Mouse (Mus musculus) G1E (cell line): ENCODE results near the gene Acbd6. TPM values are rescaled to one million over a fixed set of nuclear protein-coding genes. Genes with fewer than 3 reads are reported as not detected.

Experiments used
- ATAC-seq: 2 replicates; pipeline ENCODE4 v1.8.0; 2016; ENCODE audit warnings: mild to moderate bottlenecking; ENCODE audit not compliant: insufficient number of reproducible peaks, poor library complexity, low FRiP score, severe bottlenecking; ENCODE audit errors: extremely low read depth
- DNase-seq: peaks from one replicate; pipeline ENCODE4 v3.0.0; 2012; ENCODE audit warnings: low spot score
- H3K27me3 ChIP-seq: 2 replicates; pipeline ENCODE4 v1.6.1; 2012; ENCODE audit warnings: mild to moderate bottlenecking, low read length, inconsistent platforms; ENCODE audit not compliant: insufficient read depth
- H3K36me3 ChIP-seq: replicated peaks from 2 replicates; pipeline ENCODE3; 2012; ENCODE audit warnings: mild to moderate bottlenecking, inconsistent platforms
- H3K4me1 ChIP-seq: 2 replicates; pipeline ENCODE4 v1.6.1; 2012; ENCODE audit warnings: low read depth, low read length, inconsistent platforms, mixed read lengths; ENCODE audit not compliant: insufficient read depth
- H3K4me3 ChIP-seq: 2 replicates; pipeline ENCODE4 v1.5.1; 2012; ENCODE audit warnings: low read depth, mild to moderate bottlenecking, inconsistent platforms, low read length, moderate library complexity, mixed read lengths
- H3K9me3 ChIP-seq: replicated peaks from 2 replicates; pipeline ENCODE4 v1.6.1; 2012; ENCODE audit warnings: inconsistent platforms
- CTCF ChIP-seq: IDR thresholded peaks from 2 replicates; pipeline ENCODE4 v1.5.1; 2012; ENCODE audit warnings: low read depth, low read length, inconsistent platforms, mixed read lengths
- GATA1 ChIP-seq: IDR thresholded peaks from 2 replicates; pipeline ENCODE4 v1.6.1; 2012; ENCODE audit warnings: borderline replicate concordance, low read length, inconsistent platforms, mixed read lengths
- GATA2 ChIP-seq: IDR thresholded peaks from 2 replicates; pipeline ENCODE4 v1.6.1; 2012; ENCODE audit warnings: low read depth, low read length, inconsistent platforms, borderline replicate concordance
- POLR2AphosphoS5 ChIP-seq: IDR thresholded peaks from 2 replicates; pipeline ENCODE4 v1.6.1; 2012; ENCODE audit warnings: low read depth, low read length, inconsistent platforms; ENCODE audit not compliant: insufficient replicate concordance
- TAL1 ChIP-seq: conservative IDR thresholded peaks from 2 replicates; pipeline ENCODE4 v1.6.1; 2012; ENCODE audit warnings: low read depth, low read length, inconsistent platforms, mixed read lengths
- polyA plus RNA-seq: library from polyadenylated mRNA; stranded (reverse); fragments of >175 nt; gene quantifications from 2 replicates; pipeline ENCODE4 v1.2.3, GENCODE M21; 2012
- total RNA-seq, 2 experiments: library from RNA; stranded (forward) in 1 of 2; stranded (reverse) in 1 of 2; fragments of 200-1000 nt in 1 of 2; fragments of >200 nt in 1 of 2; fragmentation: Nextera tagmentation in 1 of 2; gene quantifications; 2 replicates each; pipeline ENCODE4 v1.2.3; 2014 to 2017

Acbd6 gene
- total and polyA plus RNA-seq, 3 experiments, result 47.0 to 445 (median 86.7) TPM

DNA sequence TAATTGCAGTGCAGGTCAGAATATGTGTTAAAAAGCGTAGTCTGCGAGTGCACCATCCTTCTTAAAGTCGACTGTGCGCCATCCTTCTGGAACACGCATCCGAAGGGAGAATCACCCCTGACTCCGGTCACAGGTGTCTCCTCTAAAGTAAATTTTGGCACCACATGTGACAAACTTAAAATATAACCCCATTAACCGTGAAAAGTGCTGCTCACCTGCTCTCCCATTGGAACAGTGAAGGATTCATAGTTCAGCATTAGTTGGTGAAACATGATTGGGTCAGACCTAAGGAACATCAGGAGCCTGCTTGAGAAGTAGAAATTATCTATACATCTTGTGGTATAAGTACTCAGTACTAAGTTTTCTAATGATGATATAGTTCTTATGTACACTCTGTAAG lies 65.3 kb downstream of the Acbd6 start:
- ATAC-seq (no peak), DNase-seq (no peak)
- H3K9me3 ChIP-seq, result no peaks in the 10 kb centered on the region
- no peak overlapping the region for H3K4me3 ChIP-seq
- no peaks in the 10 kb centered on the region for H3K27me3 ChIP-seq
- H3K4me1 ChIP-seq, result no peaks in the 10 kb centered on the region
- TF ChIP-seq TAL1 (no peak), CTCF (no peak), GATA2 (no peak), GATA1 (no peak), POLR2AphosphoS5 (no peak)
- peaks cover 61% of the 10 kb centered on the region for H3K36me3 ChIP-seq

DNA sequence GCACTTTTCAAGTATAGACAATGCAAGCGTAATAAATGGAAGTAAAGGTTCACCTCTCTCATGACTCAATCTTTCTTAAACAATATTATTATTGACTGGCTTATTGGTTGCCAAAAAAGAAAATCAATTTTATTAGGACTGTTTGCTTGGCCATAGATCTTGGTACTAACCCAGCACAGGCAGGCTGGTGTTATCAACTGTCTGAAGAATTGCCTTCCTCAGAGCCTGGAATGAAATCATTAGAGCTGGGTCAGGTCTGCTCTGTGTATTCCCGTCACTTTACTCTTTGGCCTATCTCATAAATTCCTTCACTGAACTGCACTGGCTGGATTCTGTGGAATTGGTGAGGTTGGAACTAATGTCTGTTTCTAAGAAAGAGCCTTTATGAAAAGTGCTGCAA lies 69.8 kb downstream of the Acbd6 start:
- Histone ChIP-seq H3K27me3 (no peaks in the 10 kb centered on the region), H3K4me3 (no peak overlapping the region), H3K36me3 (peaks cover 54% of the 10 kb centered on the region), H3K9me3 (no peaks in the 10 kb centered on the region), H3K4me1 (no peaks in the 10 kb centered on the region)
- DNase-seq, result no peak
- TF ChIP-seq CTCF, result no peak
- no peak for TF ChIP-seq GATA1
- no peak for TF ChIP-seq POLR2AphosphoS5
- TF ChIP-seq GATA2, result no peak
- no peak for TF ChIP-seq TAL1
- no peak for ATAC-seq

DNA sequence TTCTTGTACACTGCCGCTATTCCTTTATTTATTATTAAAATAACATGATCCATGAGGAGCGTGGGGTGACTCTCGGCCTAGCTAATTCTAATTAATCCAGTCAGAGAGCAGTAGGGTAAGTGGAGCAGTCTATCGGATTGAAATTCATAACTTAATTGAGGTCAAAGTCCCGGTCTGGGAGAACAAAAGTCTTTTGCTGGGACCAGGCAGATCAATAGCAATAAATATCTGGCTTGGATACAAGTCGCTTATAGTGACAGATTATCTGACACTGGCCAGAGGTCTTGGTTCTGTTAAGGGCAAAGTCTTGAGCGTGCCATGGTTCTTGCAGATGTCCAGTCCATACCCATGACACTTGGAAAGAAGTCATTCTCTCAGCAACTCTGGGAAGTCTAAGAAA lies 78.7 kb downstream of the Acbd6 start:
- DNase-seq, result no peak
- peaks cover 22% of the 10 kb centered on the region for H3K36me3 ChIP-seq
- no peak for ATAC-seq
- H3K4me3 ChIP-seq, result no peak overlapping the region
- no peaks in the 10 kb centered on the region for H3K4me1 ChIP-seq
- TF ChIP-seq GATA1, result no peak
- no peak for TF ChIP-seq CTCF
- no peak for TF ChIP-seq GATA2
- no peaks in the 10 kb centered on the region for H3K27me3 ChIP-seq
- no peaks in the 10 kb centered on the region for H3K9me3 ChIP-seq

DNA sequence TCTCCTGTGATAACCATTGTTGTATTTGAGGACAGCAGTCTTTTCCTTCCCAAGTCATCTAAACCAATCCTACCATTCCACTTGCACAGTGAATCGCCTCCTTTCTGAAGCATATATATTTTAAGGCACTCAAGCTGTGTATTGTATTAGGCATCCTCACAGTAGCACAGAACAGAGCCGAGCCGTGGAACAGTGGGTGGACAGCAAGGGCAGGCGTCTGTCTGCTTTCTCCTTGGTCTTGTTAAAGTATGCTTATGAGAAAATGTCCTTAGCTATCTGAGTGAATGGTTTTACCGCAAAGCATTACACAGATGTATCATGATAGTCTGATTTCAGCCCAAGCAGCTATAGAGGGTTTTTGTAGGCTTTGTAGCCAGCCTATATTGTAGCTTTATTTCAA lies 87.9 kb downstream of the Acbd6 start:
- ATAC-seq (no peak), DNase-seq (no peak)
- H3K4me3 ChIP-seq, result no peak overlapping the region
- H3K36me3 ChIP-seq, result peaks cover 31% of the 10 kb centered on the region
- H3K27me3 ChIP-seq, result no peaks in the 10 kb centered on the region
- H3K4me1 ChIP-seq, result no peaks in the 10 kb centered on the region
- TF ChIP-seq TAL1 (no peak), CTCF (no peak), POLR2AphosphoS5 (no peak), GATA1 (no peak), GATA2 (no peak)
- H3K9me3 ChIP-seq, result no peaks in the 10 kb centered on the region

DNA sequence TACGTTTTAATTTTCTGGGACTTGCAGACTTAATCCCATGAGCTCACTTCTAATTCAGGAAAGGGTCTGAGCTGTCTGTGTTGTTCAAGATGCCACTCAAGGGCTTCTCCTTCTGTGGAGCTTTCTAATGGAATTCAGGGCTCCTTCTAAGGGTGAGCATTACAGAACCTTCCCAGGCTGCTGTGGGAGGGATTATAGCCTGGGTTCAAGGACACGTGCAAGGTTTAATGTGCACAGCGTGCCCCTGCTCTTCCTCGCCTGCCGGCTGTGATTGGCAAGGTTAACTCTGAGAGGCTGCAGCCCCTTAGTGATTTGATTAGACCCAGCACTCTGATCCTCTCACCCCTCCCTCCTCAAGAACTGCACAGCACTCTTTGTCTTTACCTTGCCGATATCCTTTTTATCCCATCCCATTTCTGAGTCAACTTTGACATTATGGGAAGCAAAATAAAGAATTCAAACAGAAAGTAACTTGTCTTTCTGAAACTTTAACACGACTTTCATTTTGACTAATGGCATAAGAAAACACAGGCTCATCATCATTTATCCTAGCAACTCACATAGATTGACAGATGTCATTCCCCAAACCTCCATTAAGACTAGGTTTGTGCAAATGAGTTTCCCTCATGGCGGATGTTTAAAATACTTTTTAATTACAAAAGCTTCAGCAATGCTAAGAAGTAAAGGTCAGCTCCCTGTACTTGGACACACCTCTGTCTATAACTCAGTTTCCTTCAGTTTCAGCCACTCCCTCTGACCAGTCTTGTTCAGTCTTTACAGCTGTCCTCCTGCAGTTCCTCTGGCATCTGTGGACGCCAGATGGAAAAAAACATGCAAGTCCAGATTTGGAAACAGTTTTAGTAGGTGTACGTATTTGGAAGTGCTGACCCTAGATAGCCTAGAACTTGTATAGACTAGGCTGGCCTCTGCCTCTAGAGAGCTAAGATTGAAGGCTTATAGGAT lies 88.7 kb downstream of the Acbd6 start:
- Histone ChIP-seq H3K27me3 (no peaks in the 10 kb centered on the region), H3K4me3 (no peak overlapping the region), H3K36me3 (peaks cover 37% of the 10 kb centered on the region), H3K9me3 (no peaks in the 10 kb centered on the region), H3K4me1 (no peaks in the 10 kb centered on the region)
- TF ChIP-seq GATA1 (no peak), CTCF (no peak), GATA2 (no peak), POLR2AphosphoS5 (no peak), TAL1 (no peak)
- no peak for ATAC-seq
- DNase-seq, result no peak

DNA sequence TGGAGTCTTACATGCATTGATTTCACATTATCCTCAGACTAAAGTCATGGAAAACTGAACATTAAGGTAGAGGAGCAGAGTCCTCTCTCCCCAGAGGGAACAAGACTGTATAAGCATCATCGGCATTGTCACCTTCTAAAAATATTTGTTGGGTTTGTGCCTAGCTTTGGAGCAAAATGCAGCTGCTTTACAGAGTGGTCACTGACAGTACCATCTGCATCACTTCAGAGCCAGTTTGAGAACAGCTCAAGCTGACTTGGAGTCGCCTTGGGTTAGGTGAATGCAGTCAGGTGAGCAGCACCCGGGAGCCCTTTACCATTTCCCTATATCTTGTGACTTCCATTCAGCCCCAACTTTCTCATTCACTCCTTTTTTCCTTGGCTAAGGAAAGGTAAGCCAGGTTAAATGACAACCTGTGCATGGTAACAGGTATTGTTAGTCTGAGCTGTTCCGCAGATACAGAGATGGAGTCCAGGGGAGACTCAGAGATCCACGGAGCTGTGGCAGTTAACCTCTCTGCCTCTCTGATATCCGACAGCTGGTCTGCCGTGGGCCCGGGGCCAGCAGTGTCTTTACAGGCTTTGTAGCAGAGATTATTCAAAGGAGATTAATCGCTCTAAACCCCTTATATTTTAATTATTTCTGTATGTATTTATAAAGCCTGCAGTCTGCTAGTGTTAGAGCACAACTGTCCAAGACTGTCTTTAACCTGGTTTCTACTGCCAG lies 92.4 kb downstream of the Acbd6 start:
- ATAC-seq, result no peak
- Histone ChIP-seq H3K9me3 (no peaks in the 10 kb centered on the region), H3K4me3 (no peak overlapping the region), H3K4me1 (no peaks in the 10 kb centered on the region), H3K27me3 (no peaks in the 10 kb centered on the region), H3K36me3 (peaks cover 37% of the 10 kb centered on the region)
- TF ChIP-seq POLR2AphosphoS5, result no peak
- TF ChIP-seq GATA2, result no peak
- no peak for TF ChIP-seq GATA1
- TF ChIP-seq TAL1, result no peak
- no peak for TF ChIP-seq CTCF
- no peak for DNase-seq
